Mouse (Mus musculus): ENCODE results near the gene Hck. TPM values are rescaled to one million over a fixed set of nuclear protein-coding genes. Genes with fewer than 3 reads are reported as not detected.

Hck gene
- polyA plus RNA-seq, 1 experiment = 2.3 TPM

- DNase-seq (ENCODE audit: low read depth) = no peak
- no peak for TF ChIP-seq POLR2A (IDR thresholded peaks at IDR 0.05; ENCODE audit: borderline replicate concordance, extremely low read depth, insufficient read depth, insufficient read length, poor library complexity, severe bottlenecking)
- no peak for TF ChIP-seq CTCF (IDR thresholded peaks at IDR 0.05; ENCODE audit: borderline replicate concordance, extremely low read depth, insufficient read depth, insufficient read length)
These were observed 67.8 kb downstream of the Hck start for GRCm38 (mm10) chr2:153175995-153176570.

GRCm38 (mm10) chr2:153177188-153177587 is 68.9 kb downstream of the Hck start:
- DNase-seq (ENCODE audit: low read depth) = no peak
- no peak for TF ChIP-seq CTCF (IDR thresholded peaks at IDR 0.05; ENCODE audit: borderline replicate concordance, extremely low read depth, insufficient read depth, insufficient read length)
- TF ChIP-seq POLR2A (IDR thresholded peaks at IDR 0.05; ENCODE audit: borderline replicate concordance, extremely low read depth, insufficient read depth, insufficient read length, poor library complexity, severe bottlenecking) = no peak

- TF ChIP-seq POLR2A (IDR thresholded peaks at IDR 0.05; ENCODE audit: borderline replicate concordance, extremely low read depth, insufficient read depth, insufficient read length, poor library complexity, severe bottlenecking) = no peak
- TF ChIP-seq CTCF (IDR thresholded peaks at IDR 0.05; ENCODE audit: borderline replicate concordance, extremely low read depth, insufficient read depth, insufficient read length) = no peak
These were observed 71.0 kb downstream of the Hck start for GRCm38 (mm10) chr2:153179126-153179860.

GRCm38 (mm10) chr2:153179961-153180360 is 71.7 kb downstream of the Hck start:
- no peak for DNase-seq (ENCODE audit: low read depth)
- TF ChIP-seq POLR2A (IDR thresholded peaks at IDR 0.05; ENCODE audit: borderline replicate concordance, extremely low read depth, insufficient read depth, insufficient read length, poor library complexity, severe bottlenecking) = no peak
- TF ChIP-seq CTCF (IDR thresholded peaks at IDR 0.05; ENCODE audit: borderline replicate concordance, extremely low read depth, insufficient read depth, insufficient read length) = no peak

More at GRCm38 (mm10) chr2:153179126-153179860, 71.0 kb downstream of the Hck start:
- DNase-seq (ENCODE audit: low read depth) = no peak

- peak; percentile 78 for DNase-seq (ENCODE audit: low read depth)
- TF ChIP-seq CTCF (IDR thresholded peaks at IDR 0.05; ENCODE audit: borderline replicate concordance, extremely low read depth, insufficient read depth, insufficient read length) = no peak
- TF ChIP-seq POLR2A (IDR thresholded peaks at IDR 0.05; ENCODE audit: borderline replicate concordance, extremely low read depth, insufficient read depth, insufficient read length, poor library complexity, severe bottlenecking) = no peak
These were observed 77.9 kb downstream of the Hck start for GRCm38 (mm10) chr2:153186176-153186591.

DNA sequence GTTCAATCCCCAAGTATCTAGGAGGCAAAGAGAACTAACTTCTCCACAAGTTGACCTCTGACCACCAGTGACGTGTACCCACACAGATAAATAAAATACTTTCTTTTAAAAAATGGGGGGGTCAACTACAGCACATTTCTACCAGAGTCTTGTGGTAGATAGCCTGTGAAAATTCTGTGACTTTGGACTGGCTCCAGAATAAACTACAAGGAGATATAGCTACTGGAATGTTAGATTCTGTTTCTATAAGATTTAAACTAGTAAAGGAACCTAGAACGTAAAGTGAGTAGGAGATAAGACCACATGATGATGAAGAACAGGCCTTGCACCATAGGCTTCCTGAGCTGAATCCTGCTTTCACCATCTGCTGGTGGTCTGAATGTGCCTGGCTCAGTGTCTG is 79.6 kb downstream of the Hck start:
- TF ChIP-seq POLR2A (IDR thresholded peaks at IDR 0.05; ENCODE audit: borderline replicate concordance, extremely low read depth, insufficient read depth, insufficient read length, poor library complexity, severe bottlenecking) = no peak
- no peak for TF ChIP-seq CTCF (IDR thresholded peaks at IDR 0.05; ENCODE audit: borderline replicate concordance, extremely low read depth, insufficient read depth, insufficient read length)
- DNase-seq (ENCODE audit: low read depth) = no peak

DNA sequence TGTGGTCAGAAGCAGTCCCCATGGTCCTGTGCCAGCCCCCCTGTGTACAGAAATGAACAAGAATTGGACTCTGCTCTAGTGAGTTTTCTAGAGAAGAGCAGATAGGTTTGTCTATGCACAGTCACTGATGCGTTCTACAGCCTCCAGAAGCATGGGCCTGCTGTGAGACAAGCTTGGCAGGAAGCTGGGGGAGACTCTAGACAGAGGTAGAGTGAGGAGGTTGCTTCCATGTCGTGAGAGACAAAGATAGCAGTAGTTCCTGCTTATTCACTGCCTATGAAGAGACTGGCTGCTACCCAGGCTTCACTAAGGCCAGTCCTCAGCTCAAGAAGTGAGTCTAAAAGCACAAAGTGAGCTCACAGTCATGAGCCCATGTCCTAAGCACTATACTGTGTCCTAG is 83.0 kb downstream of the Hck start:
- no peak for DNase-seq (ENCODE audit: low read depth)
- no peak for TF ChIP-seq CTCF (IDR thresholded peaks at IDR 0.05; ENCODE audit: borderline replicate concordance, extremely low read depth, insufficient read depth, insufficient read length)
- no peak for TF ChIP-seq POLR2A (IDR thresholded peaks at IDR 0.05; ENCODE audit: borderline replicate concordance, extremely low read depth, insufficient read depth, insufficient read length, poor library complexity, severe bottlenecking)

GRCm38 (mm10) chr2:153194255-153194654 is 86.0 kb downstream of the Hck start:
- no peak for TF ChIP-seq POLR2A (IDR thresholded peaks at IDR 0.05; ENCODE audit: borderline replicate concordance, extremely low read depth, insufficient read depth, insufficient read length, poor library complexity, severe bottlenecking)
- TF ChIP-seq CTCF (IDR thresholded peaks at IDR 0.05; ENCODE audit: borderline replicate concordance, extremely low read depth, insufficient read depth, insufficient read length) = no peak
- DNase-seq (ENCODE audit: low read depth) = no peak

DNA sequence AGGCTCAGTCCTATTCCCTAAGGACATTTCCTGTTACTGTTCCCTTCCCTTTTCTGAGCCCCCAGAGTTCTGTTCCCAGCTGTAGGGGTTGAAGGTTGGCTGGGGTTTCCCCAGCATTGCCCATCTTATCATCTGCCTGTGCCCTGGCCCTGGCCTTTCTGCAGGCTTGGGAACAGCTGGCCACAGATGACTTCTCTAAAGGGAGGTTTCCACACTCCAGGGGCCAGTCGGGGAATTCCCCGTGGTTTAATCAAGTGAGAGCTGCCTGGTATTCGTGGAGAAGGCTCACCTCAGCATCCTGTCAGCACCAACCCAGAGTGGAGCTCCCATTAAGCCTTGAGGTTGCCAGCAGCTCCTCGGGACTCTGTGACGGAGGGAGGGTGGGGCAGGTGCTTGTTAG is 90.2 kb downstream of the Hck start:
- no peak for DNase-seq (ENCODE audit: low read depth)
- TF ChIP-seq CTCF (IDR thresholded peaks at IDR 0.05; ENCODE audit: borderline replicate concordance, extremely low read depth, insufficient read depth, insufficient read length) = no peak
- no peak for TF ChIP-seq POLR2A (IDR thresholded peaks at IDR 0.05; ENCODE audit: borderline replicate concordance, extremely low read depth, insufficient read depth, insufficient read length, poor library complexity, severe bottlenecking)

GRCm38 (mm10) chr2:153199114-153199513 is 90.8 kb downstream of the Hck start:
- no peak for DNase-seq (ENCODE audit: low read depth)
- TF ChIP-seq POLR2A (IDR thresholded peaks at IDR 0.05; ENCODE audit: borderline replicate concordance, extremely low read depth, insufficient read depth, insufficient read length, poor library complexity, severe bottlenecking) = no peak
- TF ChIP-seq CTCF (IDR thresholded peaks at IDR 0.05; ENCODE audit: borderline replicate concordance, extremely low read depth, insufficient read depth, insufficient read length) = no peak

Other genes with a start within 250 kb of the Hck start
- gene Mylk2, start 197.1 kb upstream of the Hck start, polyA plus RNA-seq (2012; rRNA removed) = not detected in 2 replicates
- 4.6 and 5.4 TPM in 2 replicates for gene Foxs1, start 175.3 kb upstream of the Hck start, polyA plus RNA-seq (2012; rRNA removed)
- 20.6 and 23.9 TPM in 2 replicates for gene Dusp15, start 156.8 kb upstream of the Hck start, polyA plus RNA-seq (2012; rRNA removed)
- gene Ttll9, start 146.0 kb upstream of the Hck start, polyA plus RNA-seq (2012; rRNA removed) = 4.5 and 5.8 TPM in 2 replicates
- gene Pdrg1, start 93.0 kb upstream of the Hck start, polyA plus RNA-seq (2012; rRNA removed) = 121 and 131 TPM in 2 replicates
- 12.0 and 18.3 TPM in 2 replicates for gene Xkr7, start 76.6 kb upstream of the Hck start, polyA plus RNA-seq (2012; rRNA removed)
- 8.3 and 8.8 TPM in 2 replicates for gene Ccm2l, start 42.5 kb upstream of the Hck start, polyA plus RNA-seq (2012; rRNA removed)
- 52.8 and 67.5 TPM in 2 replicates for gene Tm9sf4, start 52.8 kb downstream of the Hck start, polyA plus RNA-seq (2012; rRNA removed)
- 32.2 and 33.5 TPM in 2 replicates for gene Tspyl3, start 117.0 kb downstream of the Hck start, polyA plus RNA-seq (2012; rRNA removed)
- gene Plagl2, start 133.0 kb downstream of the Hck start, polyA plus RNA-seq (2012; rRNA removed) = 8.7 and 14.5 TPM in 2 replicates
- gene Pofut1, start 133.1 kb downstream of the Hck start, polyA plus RNA-seq (2012; rRNA removed) = 26.4 and 27.1 TPM in 2 replicates
- gene Kif3b, start 182.9 kb downstream of the Hck start, polyA plus RNA-seq (2012; rRNA removed) = 28.0 and 35.8 TPM in 2 replicates
- 27.1 and 37.0 TPM in 2 replicates for gene Asxl1, start 237.4 kb downstream of the Hck start, polyA plus RNA-seq (2012; rRNA removed)

Data from brain, embryonic 14.5 days (tissue).